Mouse (Mus musculus): ENCODE results near the gene Rho. TPM values are rescaled to one million over a fixed set of nuclear protein-coding genes. Genes with fewer than 3 reads are reported as not detected.

The Rho gene
- polyA plus RNA-seq, 1 experiment: 0.19 TPM

- Histone ChIP-seq H3K36me3 (ENCODE audit: control insufficient read depth, insufficient read depth) (no peaks in the 10 kb centered on the region), H3K4me3 (no peak overlapping the region), H3K27me3 (ENCODE audit: control insufficient read depth, insufficient read depth, insufficient read length) (no peaks in the 10 kb centered on the region), H3K4me2 (ENCODE audit: low read depth) (no peak overlapping the region), H3ac (ENCODE audit: control insufficient read depth, insufficient read length) (no peak overlapping the region), H3K79me2 (ENCODE audit: control insufficient read depth, insufficient read depth) (no peaks in the 10 kb centered on the region)
- TF ChIP-seq POLR2AphosphoS2 (IDR thresholded peaks at IDR 0.05; ENCODE audit: insufficient read length, low read depth): no peak
- TF ChIP-seq MYOD1 (IDR thresholded peaks at IDR 0.05; ENCODE audit: control insufficient read depth in 1 of 3, insufficient read length in 2 of 3, low read depth in 2 of 3): no peak
- TF ChIP-seq SRF (IDR thresholded peaks at IDR 0.05; ENCODE audit: control insufficient read depth, insufficient read length, low read depth): no peak
- TF ChIP-seq POLR2A (IDR thresholded peaks at IDR 0.05; ENCODE audit: insufficient read length, low read depth): no peak
- no peak for TF ChIP-seq E2F4 (IDR thresholded peaks at IDR 0.05; ENCODE audit: insufficient read depth)
- TF ChIP-seq REST (IDR thresholded peaks at IDR 0.05; ENCODE audit: insufficient read depth, insufficient read length): no peak
- TF ChIP-seq TCF3 (IDR thresholded peaks at IDR 0.05; ENCODE audit: insufficient read length, low read depth): no peak
- TF ChIP-seq USF1 (IDR thresholded peaks at IDR 0.05; ENCODE audit: low read depth): no peak
These were observed 33.5 kb upstream of the Rho start for GRCm38 (mm10) chr6:115897926-115898520.

GRCm38 (mm10) chr6:115901062-115901461, 30.5 kb upstream of the Rho start:
- Histone ChIP-seq H3K36me3 (ENCODE audit: control insufficient read depth, insufficient read depth) (no peaks in the 10 kb centered on the region), H3K79me2 (ENCODE audit: control insufficient read depth, insufficient read depth) (no peaks in the 10 kb centered on the region), H3K4me2 (ENCODE audit: low read depth) (peak overlapping the region; percentile 51), H3ac (ENCODE audit: control insufficient read depth, insufficient read length) (no peak overlapping the region), H3K4me3 (no peak overlapping the region), H3K27me3 (ENCODE audit: control insufficient read depth, insufficient read depth, insufficient read length) (no peaks in the 10 kb centered on the region)
- TF ChIP-seq MYOG (IDR thresholded peaks at IDR 0.05; ENCODE audit: control insufficient read depth in 1 of 3, insufficient read depth in 1 of 3, insufficient read length in 2 of 3, low read depth in 2 of 3) (no peak), MYOD1 (IDR thresholded peaks at IDR 0.05; ENCODE audit: control insufficient read depth in 1 of 3, insufficient read length in 2 of 3, low read depth in 2 of 3) (peak in 1 of 3 experiments; percentile 32)

- TF ChIP-seq E2F4 (IDR thresholded peaks at IDR 0.05; ENCODE audit: insufficient read depth) (no peak), SRF (IDR thresholded peaks at IDR 0.05; ENCODE audit: control insufficient read depth, insufficient read length, low read depth) (no peak), MAX (IDR thresholded peaks at IDR 0.05; ENCODE audit: low read depth) (no peak), POLR2A (IDR thresholded peaks at IDR 0.05; ENCODE audit: insufficient read length, low read depth) (no peak), TCF3 (IDR thresholded peaks at IDR 0.05; ENCODE audit: insufficient read length, low read depth) (no peak), MYOD1 (IDR thresholded peaks at IDR 0.05; ENCODE audit: control insufficient read depth in 1 of 3, insufficient read length in 2 of 3, low read depth in 2 of 3) (no peak), REST (IDR thresholded peaks at IDR 0.05; ENCODE audit: insufficient read depth, insufficient read length) (no peak), TCF12 (IDR thresholded peaks at IDR 0.05; ENCODE audit: insufficient read depth, poor library complexity, severe bottlenecking) (no peak), MYOG (IDR thresholded peaks at IDR 0.05; ENCODE audit: control insufficient read depth in 1 of 3, insufficient read depth in 1 of 3, insufficient read length in 2 of 3, low read depth in 2 of 3) (no peak)
- Histone ChIP-seq H3K79me2 (ENCODE audit: control insufficient read depth, insufficient read depth) (no peaks in the 10 kb centered on the region), H3ac (ENCODE audit: control insufficient read depth, insufficient read length) (no peak overlapping the region), H3K27me3 (ENCODE audit: control insufficient read depth, insufficient read depth, insufficient read length) (no peaks in the 10 kb centered on the region), H3K4me3 (no peak overlapping the region), H3K4me2 (ENCODE audit: low read depth) (peak overlapping the region; percentile 51), H3K36me3 (ENCODE audit: control insufficient read depth, insufficient read depth) (no peaks in the 10 kb centered on the region)
These were observed 30.0 kb upstream of the Rho start for GRCm38 (mm10) chr6:115901489-115901931.

- H3K79me2 ChIP-seq (ENCODE audit: control insufficient read depth, insufficient read depth): no peaks in the 10 kb centered on the region
- H3K4me2 ChIP-seq (ENCODE audit: low read depth): no peak overlapping the region
- TF ChIP-seq MAX (IDR thresholded peaks at IDR 0.05; ENCODE audit: low read depth): no peak
- TF ChIP-seq TCF12 (IDR thresholded peaks at IDR 0.05; ENCODE audit: insufficient read depth, poor library complexity, severe bottlenecking): no peak
- no peak for TF ChIP-seq POLR2AphosphoS2 (IDR thresholded peaks at IDR 0.05; ENCODE audit: insufficient read length, low read depth)
- TF ChIP-seq TCF3 (IDR thresholded peaks at IDR 0.05; ENCODE audit: insufficient read length, low read depth): no peak
- TF ChIP-seq MYOD1 (IDR thresholded peaks at IDR 0.05; ENCODE audit: control insufficient read depth in 1 of 3, insufficient read length in 2 of 3, low read depth in 2 of 3): no peak
- TF ChIP-seq POLR2A (IDR thresholded peaks at IDR 0.05; ENCODE audit: insufficient read length, low read depth): no peak
- TF ChIP-seq E2F4 (IDR thresholded peaks at IDR 0.05; ENCODE audit: insufficient read depth): no peak
- TF ChIP-seq USF1 (IDR thresholded peaks at IDR 0.05; ENCODE audit: low read depth): no peak
- no peak overlapping the region for H3K4me3 ChIP-seq
- H3K27me3 ChIP-seq (ENCODE audit: control insufficient read depth, insufficient read depth, insufficient read length): no peaks in the 10 kb centered on the region
- H3K36me3 ChIP-seq (ENCODE audit: control insufficient read depth, insufficient read depth): no peaks in the 10 kb centered on the region
- no peak overlapping the region for H3ac ChIP-seq (ENCODE audit: control insufficient read depth, insufficient read length)
These were observed 29.0 kb upstream of the Rho start for GRCm38 (mm10) chr6:115902545-115902944.

- H3K4me2 ChIP-seq (ENCODE audit: low read depth): no peak overlapping the region
- no peaks in the 10 kb centered on the region for H3K36me3 ChIP-seq (ENCODE audit: control insufficient read depth, insufficient read depth)
- no peak overlapping the region for H3ac ChIP-seq (ENCODE audit: control insufficient read depth, insufficient read length)
- H3K27me3 ChIP-seq (ENCODE audit: control insufficient read depth, insufficient read depth, insufficient read length): no peaks in the 10 kb centered on the region
- H3K79me2 ChIP-seq (ENCODE audit: control insufficient read depth, insufficient read depth): no peaks in the 10 kb centered on the region
- no peak for TF ChIP-seq CEBPB (IDR thresholded peaks at IDR 0.05; ENCODE audit: insufficient read depth, poor library complexity, severe bottlenecking)
- TF ChIP-seq TCF12 (IDR thresholded peaks at IDR 0.05; ENCODE audit: insufficient read depth, poor library complexity, severe bottlenecking): no peak
- TF ChIP-seq TCF3 (IDR thresholded peaks at IDR 0.05; ENCODE audit: insufficient read length, low read depth): no peak
- TF ChIP-seq MYOD1 (IDR thresholded peaks at IDR 0.05; ENCODE audit: control insufficient read depth in 1 of 3, insufficient read length in 2 of 3, low read depth in 2 of 3): no peak
- no peak for TF ChIP-seq MYOG (IDR thresholded peaks at IDR 0.05; ENCODE audit: control insufficient read depth in 1 of 3, insufficient read depth in 1 of 3, insufficient read length in 2 of 3, low read depth in 2 of 3)
- TF ChIP-seq E2F4 (IDR thresholded peaks at IDR 0.05; ENCODE audit: insufficient read depth): no peak
- no peak for TF ChIP-seq SRF (IDR thresholded peaks at IDR 0.05; ENCODE audit: control insufficient read depth, insufficient read length, low read depth)
- no peak for TF ChIP-seq USF1 (IDR thresholded peaks at IDR 0.05; ENCODE audit: low read depth)
- no peak for TF ChIP-seq POLR2A (IDR thresholded peaks at IDR 0.05; ENCODE audit: insufficient read length, low read depth)
- no peak for TF ChIP-seq POLR2AphosphoS2 (IDR thresholded peaks at IDR 0.05; ENCODE audit: insufficient read length, low read depth)
- no peak for TF ChIP-seq MAX (IDR thresholded peaks at IDR 0.05; ENCODE audit: low read depth)
- TF ChIP-seq REST (IDR thresholded peaks at IDR 0.05; ENCODE audit: insufficient read depth, insufficient read length): no peak
- no peak overlapping the region for H3K4me3 ChIP-seq
These were observed 26.0 kb upstream of the Rho start for GRCm38 (mm10) chr6:115905568-115905967.
